ENCODE assay signal across 11 mouse cellular contexts in genomic region chr16:75291194-75291593, GRCm38 (mm10).
DNase-seq lines count a peak whose midpoint lies in the region; ATAC-seq and TF ChIP-seq lines count a peak whose summit lies in the region.
"Had no signal": no experiment of that assay in that cellular context is flagged by ENCODE, and none has a peak within 500 bp of the region (broad histone marks: within the 10 kb centered on the region; RNA-seq: fewer than 3 reads in every experiment).

No protein-coding gene starts in this region.

- H3K27me3 ChIP-seq in midbrain, postnatal 0 days (ENCODE audit: insufficient read depth, low read length): no peaks in the 10 kb centered on the region
- H3K27me3 ChIP-seq in midbrain, embryonic 13.5 days: no peaks in the 10 kb centered on the region
- H3K27me3 ChIP-seq: heart, embryonic 15.5 days had no signal

- no peak overlapping the region for H3K27ac ChIP-seq in midbrain, postnatal 0 days (ENCODE audit: low read depth, low read length)
- no peak overlapping the region for H3K27ac ChIP-seq in midbrain, embryonic 13.5 days
- H3K27ac ChIP-seq: heart, embryonic 15.5 days had no signal

- H3K4me2 ChIP-seq in midbrain, postnatal 0 days (ENCODE audit: low read depth, low read length, poor library complexity, severe bottlenecking): no peak overlapping the region
- no peak overlapping the region for H3K4me2 ChIP-seq in midbrain, embryonic 13.5 days (replicated peaks)
- H3K4me2 ChIP-seq: heart, embryonic 15.5 days had no signal

- DNase-seq in embryo, embryonic 11 days: peak; percentile 13
- no peak for DNase-seq in embryo, embryonic 10 days (ENCODE audit: low spot score)
- peak; percentile 5 for DNase-seq in kidney, adult 9 months
- DNase-seq in kidney, postnatal 10 days: no peak
- peak; percentile 39 for DNase-seq in midbrain, postnatal 0 days (ENCODE audit: low spot score)
- DNase-seq in thymus, postnatal 25 days: no peak
- DNase-seq: kidney, adult 18-20 months; thymus, postnatal 36 days had no signal

- H3K36me3 ChIP-seq in midbrain, postnatal 0 days (ENCODE audit: insufficient read depth, low read length): no peaks in the 10 kb centered on the region
- no peaks in the 10 kb centered on the region for H3K36me3 ChIP-seq in midbrain, embryonic 13.5 days
- H3K36me3 ChIP-seq: heart, embryonic 15.5 days had no signal

- WGBS in midbrain, postnatal 0 days: 43% methylated on average over 4 of the region's 4 CpGs
- 48% methylated on average over 4 of the region's 4 CpGs for WGBS in midbrain, embryonic 13.5 days

- no peaks in the 10 kb centered on the region for H3K9me3 ChIP-seq in midbrain, postnatal 0 days (ENCODE audit: low read length)
- no peaks in the 10 kb centered on the region for H3K9me3 ChIP-seq in midbrain, embryonic 13.5 days
- H3K9me3 ChIP-seq: heart, embryonic 15.5 days had no signal

- H3K4me1 ChIP-seq in midbrain, postnatal 0 days (ENCODE audit: insufficient read depth, low read length): no peaks in the 10 kb centered on the region
- no peaks in the 10 kb centered on the region for H3K4me1 ChIP-seq in midbrain, embryonic 13.5 days (replicated peaks)
- H3K4me1 ChIP-seq: heart, embryonic 15.5 days had no signal

- peak; percentile 73 for TF ChIP-seq CTCF in midbrain, postnatal 0 days (IDR thresholded peaks at IDR 0.05)

- H3K4me3 ChIP-seq in midbrain, postnatal 0 days (ENCODE audit: low read depth, low read length): no peak overlapping the region
- H3K4me3 ChIP-seq in midbrain, embryonic 13.5 days (replicated peaks): no peak overlapping the region
- H3K4me3 ChIP-seq: heart, embryonic 15.5 days had no signal

- no peak overlapping the region for H3K9ac ChIP-seq in midbrain, postnatal 0 days (replicated peaks; ENCODE audit: low read length, poor library complexity, severe bottlenecking)
- no peak overlapping the region for H3K9ac ChIP-seq in midbrain, embryonic 13.5 days (replicated peaks)
- H3K9ac ChIP-seq: heart, embryonic 15.5 days had no signal

- no peak for ATAC-seq in midbrain, postnatal 0 days (ENCODE audit: low FRiP score)
- no peak for ATAC-seq in midbrain, embryonic 13.5 days
- ATAC-seq in erythroid progenitor cell, adult 5-6 weeks (replicated peaks; ENCODE audit: low FRiP score, poor library complexity, severe bottlenecking): no peak

Comparison
In these comparisons a context has a peak if more than half of its experiments do, and no peak if none do; other contexts are left out.
1. DNase-seq: peak in embryo, embryonic 11 days (single experiment), kidney, adult 9 months (single experiment) and midbrain, postnatal 0 days (single experiment); none in embryo, embryonic 10 days (single experiment), kidney, postnatal 10 days (single experiment) and thymus, postnatal 25 days (single experiment).